Mouse (Mus musculus) hematopoietic multipotent progenitor cell, adult 10-12 weeks (in vitro differentiated cells): ENCODE measurements around the gene Nrarp. TPM values are rescaled to one million over a fixed set of nuclear protein-coding genes. Genes with fewer than 3 reads are reported as not detected.

Experiments used
- polyA plus RNA-seq: library from polyadenylated mRNA; stranded (reverse); fragments of >175 nt; gene quantifications from 2 replicates; pipeline ENCODE4 v1.2.3, GENCODE M21; 2012; ENCODE audit warnings: low replicate concordance

The Nrarp gene
- polyA plus RNA-seq: 10.2 and 19.3 TPM in 2 replicates

DNA sequence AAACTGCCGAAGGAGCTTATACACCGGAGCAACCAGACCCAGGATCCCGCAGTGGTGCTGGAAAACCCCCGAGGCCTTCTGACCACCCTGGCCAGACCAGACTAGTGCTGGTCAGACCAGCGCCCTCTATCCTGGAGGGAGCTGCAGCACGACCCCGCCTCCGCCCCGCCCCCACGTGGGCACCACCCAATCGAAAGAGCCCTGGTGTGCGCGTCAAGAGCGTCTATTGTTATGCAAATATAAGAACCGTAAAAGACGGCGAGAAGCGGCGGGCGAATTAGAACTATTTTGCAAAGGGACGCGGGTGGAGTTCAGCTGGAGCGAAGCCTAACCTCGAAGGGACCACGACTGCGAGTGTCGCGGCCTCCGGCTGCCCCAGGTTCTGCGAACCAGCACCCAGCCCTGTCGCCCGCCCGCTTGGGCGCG lies at the start of gene Nrarp:
TSS of gene Nrarp (plus strand) at position 281 of the 426 bp plus-strand sequence.

DNA sequence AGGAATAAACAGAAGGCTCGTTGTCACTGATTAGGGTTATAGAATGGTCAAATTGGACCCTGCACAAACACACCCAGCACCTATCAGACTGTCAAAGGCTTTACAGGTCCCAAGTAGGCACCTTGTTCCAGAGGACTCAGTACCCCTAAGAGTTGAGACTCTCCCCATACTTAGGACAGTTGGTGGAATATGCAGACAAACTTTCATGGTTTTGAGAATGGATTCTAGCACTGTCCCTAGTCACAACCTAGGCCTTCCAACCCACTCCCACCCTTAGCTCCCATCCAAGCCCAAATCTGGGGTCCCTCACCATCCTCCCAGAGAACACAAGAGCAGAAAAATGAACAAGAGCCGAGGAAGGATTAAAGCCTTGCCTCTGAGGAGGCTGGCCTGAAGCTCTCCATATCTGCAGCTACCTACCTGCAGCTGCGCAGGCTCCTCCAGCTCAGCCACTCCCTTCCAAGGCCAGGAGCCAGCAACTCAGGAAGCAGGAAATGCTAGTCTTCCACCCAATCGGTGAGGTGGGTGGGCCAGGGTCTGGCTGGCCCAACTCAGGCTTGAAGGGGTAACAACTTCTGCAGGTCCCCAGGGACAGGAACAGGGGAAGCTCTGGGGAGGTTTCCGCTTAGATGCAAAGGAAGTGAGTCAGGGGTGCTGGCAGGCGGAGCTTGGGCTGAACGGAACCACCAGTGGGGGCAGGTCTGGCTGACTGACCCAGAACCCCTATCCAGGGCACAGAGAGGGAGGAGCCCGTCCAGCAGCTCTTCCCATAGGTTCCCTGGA lies 15.8 kb downstream of the Nrarp start, which contains the start of gene Tor4a:
TSS of gene Tor4a (minus strand) at position 715 of the 783 bp plus-strand sequence.

DNA sequence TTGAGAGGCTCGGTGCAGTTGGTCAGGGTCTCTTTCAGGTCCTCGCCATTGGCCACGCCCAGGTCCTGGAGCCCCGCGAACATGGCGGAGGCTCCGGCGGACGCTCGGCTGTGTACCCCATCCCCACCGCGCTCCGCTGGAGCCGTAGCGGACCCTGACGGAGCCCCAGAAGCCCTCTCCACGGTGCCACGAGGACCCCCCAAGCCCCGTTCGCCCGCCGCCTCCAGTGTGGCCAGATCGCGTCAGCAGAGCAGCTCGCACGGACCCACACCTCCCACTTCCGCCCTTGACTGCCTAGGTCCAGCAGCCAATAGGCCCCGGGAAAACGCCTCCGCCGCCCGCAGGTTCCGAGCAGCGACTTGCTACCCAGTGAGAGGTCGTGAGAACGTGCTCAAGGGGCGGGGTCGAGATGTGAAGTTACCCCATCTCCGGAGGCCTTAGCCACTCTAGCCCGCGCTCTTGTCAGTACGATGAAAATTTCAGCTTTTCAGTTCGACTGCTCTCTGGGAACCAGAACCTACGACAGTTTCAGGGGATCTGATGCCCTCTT lies 30.6 kb downstream of the Nrarp start, which contains the start of gene Nelfb:
TSS of gene Nelfb (minus strand) at position 369 of the 550 bp plus-strand sequence.

GRCm38 (mm10) chr2:25214444-25214843 lies 33.9 kb downstream of the Nrarp start, which contains the start of gene Stpg3:
Gene Stpg3 (minus strand): TSS chr2:25214637.

GRCm38 (mm10) chr2:25218445-25218844 lies 37.9 kb downstream of the Nrarp start, which contains the start of gene Fam166a:
Gene Fam166a (plus strand): TSS chr2:25218745.

DNA sequence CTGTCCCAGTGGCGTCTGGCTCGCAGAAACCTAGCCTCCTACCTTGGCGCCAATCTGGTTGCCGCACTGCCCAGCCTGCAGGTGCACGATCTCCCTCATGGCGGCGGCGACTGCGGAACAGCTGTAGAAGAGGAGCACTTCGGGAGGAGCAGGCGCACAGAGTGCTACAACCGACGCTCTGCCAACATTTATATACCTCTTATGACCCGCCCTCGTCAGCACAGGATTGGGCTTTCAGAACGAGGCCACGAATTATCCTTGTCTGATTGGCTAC lies 43.9 kb downstream of the Nrarp start, which contains the start of gene Tubb4b:
TSS of gene Tubb4b (minus strand) at position 211 of the 274 bp plus-strand sequence.

Other genes with a start within 250 kb of the Nrarp start
- gene Arrdc1, start 245.5 kb upstream of the Nrarp start, polyA plus RNA-seq: 109 and 170 TPM in 2 replicates
- gene Zmynd19, start 231.0 kb upstream of the Nrarp start, polyA plus RNA-seq: 4.5 and 5.5 TPM in 2 replicates
- gene Dph7, start 218.4 kb upstream of the Nrarp start, polyA plus RNA-seq: 9.0 and 14.3 TPM in 2 replicates
- 6.8 and 41.9 TPM in 2 replicates for gene Mrpl41, start 205.7 kb upstream of the Nrarp start, polyA plus RNA-seq
- gene Pnpla7, start 204.7 kb upstream of the Nrarp start, polyA plus RNA-seq: 16.1 and 17.4 TPM in 2 replicates
- 24.0 and 47.9 TPM in 2 replicates for gene Nsmf, start 126.4 kb upstream of the Nrarp start, polyA plus RNA-seq
- not detected in 2 replicates for gene Entpd8, start 100.5 kb upstream of the Nrarp start, polyA plus RNA-seq
- gene Noxa1, start 85.6 kb upstream of the Nrarp start, polyA plus RNA-seq: 0.07 and 0.45 TPM in 2 replicates
- 52.8 and 77.9 TPM in 2 replicates for gene Tor4a, start 16.1 kb downstream of the Nrarp start, polyA plus RNA-seq
- gene Nelfb, start 30.7 kb downstream of the Nrarp start, polyA plus RNA-seq: 30.0 and 35.5 TPM in 2 replicates
- gene Stpg3, start 33.9 kb downstream of the Nrarp start, polyA plus RNA-seq: 0.19 TPM in 1 of 2 replicates, not detected in the other
- gene Fam166a, start 38.0 kb downstream of the Nrarp start, polyA plus RNA-seq: 0.13 TPM in 1 of 2 replicates, not detected in the other
- 38.7 and 174 TPM in 2 replicates for gene Tubb4b, start 43.9 kb downstream of the Nrarp start, polyA plus RNA-seq
- gene Slc34a3, start 53.6 kb downstream of the Nrarp start, polyA plus RNA-seq: not detected in 2 replicates
- 0.13 TPM in 1 of 2 replicates, not detected in the other for gene Rnf224, start 56.0 kb downstream of the Nrarp start, polyA plus RNA-seq
- 1.9 and 6.1 TPM in 2 replicates for gene Rnf208, start 61.5 kb downstream of the Nrarp start, polyA plus RNA-seq
- gene Cysrt1, start 61.7 kb downstream of the Nrarp start, polyA plus RNA-seq: not detected in 2 replicates
- 2.6 and 4.1 TPM in 2 replicates for gene AL732309.1, start 66.1 kb downstream of the Nrarp start, polyA plus RNA-seq
- gene Tmem203, start 74.7 kb downstream of the Nrarp start, polyA plus RNA-seq: 12.0 and 24.1 TPM in 2 replicates
- gene Tprn, start 81.9 kb downstream of the Nrarp start, polyA plus RNA-seq: 25.3 and 55.9 TPM in 2 replicates
- gene Ssna1, start 91.7 kb downstream of the Nrarp start, polyA plus RNA-seq: 76.2 and 82.8 TPM in 2 replicates
- gene Anapc2, start 91.7 kb downstream of the Nrarp start, polyA plus RNA-seq: 19.8 and 24.6 TPM in 2 replicates
- not detected in 2 replicates for gene Tmem210, start 107.4 kb downstream of the Nrarp start, polyA plus RNA-seq
- not detected in 2 replicates for gene Lrrc26, start 109.2 kb downstream of the Nrarp start, polyA plus RNA-seq
- gene Grin1, start 138.4 kb downstream of the Nrarp start, polyA plus RNA-seq: 0.03 TPM in 2 replicates
- gene Man1b1, start 151.6 kb downstream of the Nrarp start, polyA plus RNA-seq: 24.2 and 25.3 TPM in 2 replicates
- gene Dpp7, start 175.6 kb downstream of the Nrarp start, polyA plus RNA-seq: 6.8 and 11.7 TPM in 2 replicates
- gene Uap1l1, start 184.9 kb downstream of the Nrarp start, polyA plus RNA-seq: 20.6 and 22.9 TPM in 2 replicates
- gene Sapcd2, start 191.6 kb downstream of the Nrarp start, polyA plus RNA-seq: 6.3 and 11.6 TPM in 2 replicates
- 0.10 TPM in 1 of 2 replicates, not detected in the other for gene Entpd2, start 215.1 kb downstream of the Nrarp start, polyA plus RNA-seq
- 3.8 and 4.4 TPM in 2 replicates for gene Npdc1, start 218.6 kb downstream of the Nrarp start, polyA plus RNA-seq
- 4.5 and 10.9 TPM in 2 replicates for gene Fut7, start 242.5 kb downstream of the Nrarp start, polyA plus RNA-seq
- gene Abca2, start 247.9 kb downstream of the Nrarp start, polyA plus RNA-seq: 32.3 and 48.6 TPM in 2 replicates